Mouse (Mus musculus): ENCODE measurements around the gene Otos.

- TF ChIP-seq POLR2A (IDR thresholded peaks at IDR 0.05; ENCODE audit: borderline replicate concordance, insufficient read depth, low read length) (no peak), CTCF (IDR thresholded peaks at IDR 0.05; ENCODE audit: borderline replicate concordance, insufficient read depth, low read depth, low read length) (no peak)
Observed at GRCm38 (mm10) chr1:92628227-92628626, 20.4 kb downstream of the Otos start.
